Mouse (Mus musculus): Measurements from ENCODE around the gene Clic1.

The Clic1 gene

GRCm38 (mm10) chr17:35064951-35065947, 15.5 kb downstream of the Clic1 start, which contains the start of gene Ly6g6c:
Gene Ly6g6c (plus strand): TSS chr17:35065388.
- DNase-seq, result peak; percentile 82

GRCm38 (mm10) chr17:35066084-35066483, 16.3 kb downstream of the Clic1 start, which contains the start of gene Mpig6b:
Gene Mpig6b (minus strand): TSS chr17:35066184.
- no peak for DNase-seq

GRCm38 (mm10) chr17:35068213-35068914, 18.6 kb downstream of the Clic1 start:
- DNase-seq, result no peak

- DNase-seq, result no peak
Observed at GRCm38 (mm10) chr17:35070556-35071229, 20.9 kb downstream of the Clic1 start.

- no peak for DNase-seq
Observed at GRCm38 (mm10) chr17:35071454-35071853, 21.7 kb downstream of the Clic1 start.

GRCm38 (mm10) chr17:35074097-35074496, 24.3 kb downstream of the Clic1 start:
- no peak for DNase-seq

GRCm38 (mm10) chr17:35076507-35077176, 26.9 kb downstream of the Clic1 start, which contains the start of gene Ly6g6e:
Gene Ly6g6e (plus strand): TSS chr17:35076902.
- DNase-seq, result no peak

GRCm38 (mm10) chr17:35077285-35077684, 27.5 kb downstream of the Clic1 start:
- no peak for DNase-seq

GRCm38 (mm10) chr17:35077786-35078233, 28.0 kb downstream of the Clic1 start, which contains the start of gene Ly6g6d:
Gene Ly6g6d (minus strand): TSS chr17:35078065.
- peak; percentile 80 for DNase-seq

- no peak for DNase-seq
Observed at GRCm38 (mm10) chr17:35079778-35080177, 30.0 kb downstream of the Clic1 start.

- no peak for DNase-seq
Observed at GRCm38 (mm10) chr17:35080248-35080647, 30.5 kb downstream of the Clic1 start.

GRCm38 (mm10) chr17:35080710-35081109, 30.9 kb downstream of the Clic1 start:
- DNase-seq, result no peak

GRCm38 (mm10) chr17:35082841-35083576, 33.2 kb downstream of the Clic1 start:
- no peak for DNase-seq

GRCm38 (mm10) chr17:35083929-35084497, 34.2 kb downstream of the Clic1 start:
- DNase-seq, result no peak

- no peak for DNase-seq
Observed at GRCm38 (mm10) chr17:35085208-35085865, 35.6 kb downstream of the Clic1 start, which contains the start of gene Ly6g6f. Gene Ly6g6f (minus strand): TSS chr17:35085610.

GRCm38 (mm10) chr17:35088151-35088550, 38.4 kb downstream of the Clic1 start:
- DNase-seq, result no peak

- DNase-seq, result peak; percentile 97
Observed at GRCm38 (mm10) chr17:35088825-35089644, 39.3 kb downstream of the Clic1 start, which contains the start of gene Abhd16a. Gene Abhd16a (plus strand): TSS chr17:35089263.

GRCm38 (mm10) chr17:35090166-35090932, 40.6 kb downstream of the Clic1 start:
- DNase-seq, result peak; percentile 9

Data from kidney, adult 18-20 months (tissue).